Mouse (Mus musculus) 3134 (cell line): Measurements from ENCODE around the gene Elf2.

ENCODE experiments used
- DNase-seq: peaks from one replicate; pipeline ENCODE4 v3.0.0-alpha.2; 2011; ENCODE audit warnings: low spot score; ENCODE audit not compliant: insufficient read length; ENCODE audit errors: extremely low read depth

Gene Elf2

GRCm38 (mm10) chr3:51340552-51341267 is at the start of gene Elf2:
TSS of gene Elf2 (minus strand) at chr3:51340663.
- peak; percentile 91 for DNase-seq

GRCm38 (mm10) chr3:51388904-51389303 is 48.4 kb upstream of the Elf2 start:
- no peak for DNase-seq

- no peak for DNase-seq
Observed at GRCm38 (mm10) chr3:51387868-51388381, 47.5 kb upstream of the Elf2 start.

GRCm38 (mm10) chr3:51387134-51387451 is 46.6 kb upstream of the Elf2 start:
- DNase-seq: no peak

- DNase-seq: no peak
Observed at GRCm38 (mm10) chr3:51386441-51387133, 46.1 kb upstream of the Elf2 start.

GRCm38 (mm10) chr3:51383409-51383808 is 42.9 kb upstream of the Elf2 start:
- DNase-seq: no peak

- no peak for DNase-seq
Observed at GRCm38 (mm10) chr3:51380660-51381014, 40.2 kb upstream of the Elf2 start.

- no peak for DNase-seq
Observed at GRCm38 (mm10) chr3:51379786-51380659, 39.6 kb upstream of the Elf2 start.

GRCm38 (mm10) chr3:51378665-51378946 is 38.1 kb upstream of the Elf2 start:
- DNase-seq: no peak

- DNase-seq: no peak
Observed at GRCm38 (mm10) chr3:51377878-51378664, 37.6 kb upstream of the Elf2 start.

GRCm38 (mm10) chr3:51375307-51376265 is 35.1 kb upstream of the Elf2 start:
- DNase-seq: peak; percentile 30

- DNase-seq: no peak
Observed at GRCm38 (mm10) chr3:51373544-51373943, 33.1 kb upstream of the Elf2 start.

GRCm38 (mm10) chr3:51372883-51373282 is 32.4 kb upstream of the Elf2 start:
- no peak for DNase-seq

GRCm38 (mm10) chr3:51371826-51372225 is 31.4 kb upstream of the Elf2 start:
- no peak for DNase-seq

GRCm38 (mm10) chr3:51368011-51368410 is 27.5 kb upstream of the Elf2 start:
- DNase-seq: no peak

- DNase-seq: no peak
Observed at GRCm38 (mm10) chr3:51366926-51367325, 26.5 kb upstream of the Elf2 start.

- DNase-seq: no peak
Observed at GRCm38 (mm10) chr3:51365517-51365882, 25.0 kb upstream of the Elf2 start.

GRCm38 (mm10) chr3:51364703-51365516 is 24.4 kb upstream of the Elf2 start:
- DNase-seq: no peak

GRCm38 (mm10) chr3:51361066-51361465 is 20.6 kb upstream of the Elf2 start:
- DNase-seq: no peak
